Mouse (Mus musculus) left cerebral cortex, postnatal 25 days (tissue): ENCODE results near the gene Slc9a8. TPM values are rescaled to one million over a fixed set of nuclear protein-coding genes. Genes with fewer than 3 reads are reported as not detected.

ENCODE experiments used
- DNase-seq, 2 experiments: peaks; one replicate each; pipeline ENCODE4 v3.0.0; 2022; ENCODE audit warnings: low spot score in 2 of 2, mixed read lengths in 1 of 2
- intact Hi-C: fragments of 180-260 bp; cut with DNase I; formaldehyde crosslinking; loops from one replicate; pipeline ENCODE4 v1.15.1; 2025
- total RNA-seq, 2 experiments: library from RNA; stranded (reverse); gene quantifications; 2 replicates each; pipeline ENCODE4 v1.2.3; 2021

Gene Slc9a8
- total RNA-seq, 2 experiments from 2014 or later, result 24.7 to 31.0 TPM

GRCm38 (mm10) chr2:167405101-167405880 is 16.2 kb upstream of the Slc9a8 start:
- intact Hi-C loops, result no loop called here
- no peak for DNase-seq

GRCm38 (mm10) chr2:167407296-167407929 is 14.1 kb upstream of the Slc9a8 start:
- intact Hi-C loops, result no loop called here
- no peak for DNase-seq

GRCm38 (mm10) chr2:167414461-167414860 is 7.1 kb upstream of the Slc9a8 start:
- no peak for DNase-seq
- intact Hi-C loops, result no loop called here

GRCm38 (mm10) chr2:167415970-167416563 is 5.4 kb upstream of the Slc9a8 start:
- intact Hi-C loops, result loop anchor here (5.0 kb wide), 2 partner anchors 194 to 344 kb away; no protein-coding TSS in a partner anchor

GRCm38 (mm10) chr2:167417048-167417447 is 4.5 kb upstream of the Slc9a8 start:
- intact Hi-C loops, result loop anchor here (1.0 to 5.0 kb wide), 3 partner anchors 137 to 345 kb away; no protein-coding TSS in a partner anchor
- DNase-seq, result no peak

More at GRCm38 (mm10) chr2:167415970-167416563, 5.4 kb upstream of the Slc9a8 start:
- no peak for DNase-seq

- DNase-seq, result peak; percentile 53 to 71
- intact Hi-C loops, result loop anchor here (1.0 to 5.0 kb wide), 3 partner anchors 137 to 345 kb away; no protein-coding TSS in a partner anchor
Measured at GRCm38 (mm10) chr2:167417694-167418093, 3.8 kb upstream of the Slc9a8 start.

GRCm38 (mm10) chr2:167419204-167419603 is 2.3 kb upstream of the Slc9a8 start:
- intact Hi-C loops, result loop anchor here (5.0 kb wide), 2 partner anchors 197 to 347 kb away; no protein-coding TSS in a partner anchor
- peak; percentile 33 to 68 for DNase-seq

GRCm38 (mm10) chr2:167420811-167421241 is 686 bp upstream of the Slc9a8 start:
- intact Hi-C loops, result loop anchor here (1.0 to 5.0 kb wide), 4 partner anchors 71 to 359 kb away; partner anchors contain the start of genes B4galt5, Rnf114, Spata2 and Znfx1

GRCm38 (mm10) chr2:167422150-167422470 is 598 bp downstream of the Slc9a8 start:
- DNase-seq, result no peak
- intact Hi-C loops, result loop anchor here (5.0 kb wide), 3 partner anchors 70 to 360 kb away; partner anchors contain the start of genes Rnf114, Spata2 and Znfx1

More at GRCm38 (mm10) chr2:167420811-167421241, 686 bp upstream of the Slc9a8 start:
- DNase-seq, result peak in 1 of 2 experiments; percentile 8

GRCm38 (mm10) chr2:167423031-167423611 is 1.6 kb downstream of the Slc9a8 start:
- intact Hi-C loops, result loop anchor here (5.0 kb wide), 3 partner anchors 69 to 361 kb away; partner anchors contain the start of genes Rnf114, Spata2 and Znfx1
- DNase-seq, result no peak

GRCm38 (mm10) chr2:167424040-167424439 is 2.5 kb downstream of the Slc9a8 start:
- DNase-seq, result no peak
- intact Hi-C loops, result loop anchor here (5.0 kb wide), 3 partner anchors 68 to 362 kb away; partner anchors contain the start of genes Rnf114, Spata2 and Znfx1

GRCm38 (mm10) chr2:167424516-167424915 is 3.0 kb downstream of the Slc9a8 start:
- no peak for DNase-seq
- intact Hi-C loops, result loop anchor here (5.0 kb wide), 3 partner anchors 68 to 362 kb away; partner anchors contain the start of genes Rnf114, Spata2 and Znfx1

- intact Hi-C loops, result no loop called here
- DNase-seq, result no peak
Measured at GRCm38 (mm10) chr2:167425407-167425806, 3.9 kb downstream of the Slc9a8 start.

- DNase-seq, result no peak
- intact Hi-C loops, result no loop called here
Measured at GRCm38 (mm10) chr2:167429596-167429995, 8.1 kb downstream of the Slc9a8 start.

- intact Hi-C loops, result no loop called here
- DNase-seq, result no peak
Measured at GRCm38 (mm10) chr2:167430737-167431417, 9.4 kb downstream of the Slc9a8 start.

GRCm38 (mm10) chr2:167431418-167431776 is 9.9 kb downstream of the Slc9a8 start:
- intact Hi-C loops, result no loop called here
- no peak for DNase-seq

- no peak for DNase-seq
- intact Hi-C loops, result no loop called here
Measured at GRCm38 (mm10) chr2:167434570-167434969, 13.1 kb downstream of the Slc9a8 start.

- intact Hi-C loops, result no loop called here
- DNase-seq, result no peak
Measured at GRCm38 (mm10) chr2:167435631-167436030, 14.1 kb downstream of the Slc9a8 start.

- intact Hi-C loops, result no loop called here
- peak in 1 of 2 experiments; percentile 53 for DNase-seq
Measured at GRCm38 (mm10) chr2:167436371-167436770, 14.9 kb downstream of the Slc9a8 start.
